Mouse (Mus musculus) lung, adult 2 months (tissue): ENCODE measurements around the gene Got1.

Source experiments
- CTCF ChIP-seq: fragments of 200-500 bp; IDR thresholded peaks from 2 replicates; pipeline ENCODE4 v1.5.1; 2011; ENCODE audit warnings: mild to moderate bottlenecking, low read length, control low read depth; ENCODE audit not compliant: insufficient read depth
- POLR2A ChIP-seq: fragments of 200-500 bp; IDR thresholded peaks from 2 replicates; pipeline ENCODE4 v1.6.1; 2011; ENCODE audit warnings: low read depth, mild to moderate bottlenecking, control low read depth, low read length, borderline replicate concordance; ENCODE audit errors: extremely low read depth

DNA sequence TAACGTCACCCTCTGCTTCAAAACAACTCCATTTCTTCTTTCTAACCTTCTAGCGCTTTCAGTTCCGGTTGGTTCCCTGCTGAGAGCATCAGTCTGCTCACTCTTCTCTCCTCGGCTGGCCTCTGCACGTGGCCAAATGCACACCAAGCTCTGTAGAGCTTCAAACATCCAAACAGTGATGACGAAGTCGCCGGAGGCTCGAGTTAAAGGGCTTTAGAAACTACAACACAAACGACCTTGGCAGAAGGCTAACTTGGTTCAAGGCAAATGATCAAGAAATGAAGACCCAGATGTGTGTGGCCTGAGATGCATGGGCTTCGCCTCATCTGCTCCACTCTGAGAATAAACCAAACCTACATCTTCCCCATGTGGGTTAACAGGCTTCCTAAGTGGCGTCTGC is 854 bp downstream of the Got1 start:
- TF ChIP-seq CTCF (no peak), POLR2A (no peak)
